In the genomic region with DNA sequence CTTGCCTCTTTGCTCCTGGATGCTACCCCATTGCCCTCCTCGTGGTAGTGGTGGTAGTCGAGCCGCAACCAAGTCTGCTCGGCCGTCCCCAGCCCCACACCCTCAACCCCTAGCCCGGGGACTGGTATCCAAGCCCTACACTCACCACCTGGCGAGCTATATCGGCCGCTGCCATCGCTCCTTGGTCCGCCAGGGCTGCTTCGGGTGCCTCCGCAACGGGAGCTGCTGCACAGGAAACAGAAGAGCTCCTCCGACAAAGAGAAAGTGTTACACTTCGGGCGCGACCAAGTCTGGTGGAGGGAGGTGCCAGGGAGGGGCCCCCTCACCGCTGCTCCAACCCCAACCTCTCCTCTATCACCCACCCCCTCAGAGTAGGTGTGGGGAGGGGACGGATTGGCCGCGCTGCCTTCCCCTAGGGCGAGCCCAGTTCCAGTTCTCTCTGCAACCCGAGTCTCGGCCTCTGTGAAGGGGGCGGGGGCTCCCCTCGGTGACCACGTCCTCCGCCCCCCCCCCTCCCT, we compare ENCODE assay signal across 8 mouse cellular contexts. TPM values are rescaled to one million over a fixed set of nuclear protein-coding genes. Genes with fewer than 3 reads are reported as not detected.
A peak's percentile ranks its signal among the peaks of the same experiment; 100 is the strongest.
DNase-seq lines count a peak whose midpoint lies in the region; ATAC-seq and TF ChIP-seq lines count a peak whose summit lies in the region.

No protein-coding gene starts in this region.

- TF ChIP-seq CTCF in bone marrow macrophage, adult 2 months (IDR thresholded peaks at IDR 0.05; ENCODE audit: low read depth, low read length) = no peak
- no peak for TF ChIP-seq CTCF in liver, postnatal 0 days (IDR thresholded peaks at IDR 0.05; ENCODE audit: low read depth)
- TF ChIP-seq CTCF in testis, adult 2 months (IDR thresholded peaks at IDR 0.05; ENCODE audit: control insufficient read depth, insufficient read depth, insufficient replicate concordance, low read depth, low read length) = no peak

- WGBS in embryonic facial prominence, embryonic 15.5 days = 20% methylated on average over 19 of the region's 29 CpGs
- 16% methylated on average over 24 of the region's 29 CpGs for WGBS in heart, embryonic 14.5 days
- 8% methylated on average over 20 of the region's 29 CpGs for WGBS in liver, postnatal 0 days (ENCODE audit: insufficient replicate concordance)
- WGBS in neural tube, embryonic 12.5 days = 20% methylated on average over 26 of the region's 29 CpGs

- H3K4me3 ChIP-seq in bone marrow macrophage, adult 2 months (ENCODE audit: insufficient read depth, low read length) = peak overlapping the region; percentile 61
- peak overlapping the region; percentile 57 for H3K4me3 ChIP-seq in embryonic facial prominence, embryonic 15.5 days (replicated peaks)
- H3K4me3 ChIP-seq in heart, embryonic 14.5 days (ENCODE audit: control insufficient read depth in 1 of 2, insufficient read depth in 1 of 2, low read depth in 1 of 2, low read length in 2 of 2) = peak overlapping the region; percentile 65 to 72
- H3K4me3 ChIP-seq in liver, postnatal 0 days (ENCODE audit: low read depth, low read length) = peak overlapping the region; percentile 61
- H3K4me3 ChIP-seq in neural tube, embryonic 12.5 days = peak overlapping the region; percentile 62
- peak overlapping the region; percentile 62 for H3K4me3 ChIP-seq in testis, adult 2 months (ENCODE audit: control insufficient read depth, low read depth, low read length)

- peaks cover 12% of the 10 kb centered on the region for H3K4me1 ChIP-seq in bone marrow macrophage, adult 2 months (ENCODE audit: control insufficient read depth, insufficient read depth, low read length)
- H3K4me1 ChIP-seq in embryonic facial prominence, embryonic 15.5 days = no peaks in the 10 kb centered on the region
- H3K4me1 ChIP-seq in heart, embryonic 14.5 days (ENCODE audit: control insufficient read depth in 2 of 2, insufficient read depth in 2 of 2, low read length in 2 of 2) = peaks cover 3 to 10% of the 10 kb centered on the region in 2 experiments; a peak in 3 of 4 replicates
- 0 out of 2 replicates have a peak, but pooled peaks cover 3% of the 10 kb centered on the region for H3K4me1 ChIP-seq in liver, postnatal 0 days (ENCODE audit: insufficient read depth)
- no peaks in the 10 kb centered on the region for H3K4me1 ChIP-seq in neural tube, embryonic 12.5 days
- peaks cover 5% of the 10 kb centered on the region for H3K4me1 ChIP-seq in testis, adult 2 months (ENCODE audit: control insufficient read depth, insufficient read depth, low read length)

- peak overlapping the region; percentile 64 for H3K4me2 ChIP-seq in embryonic facial prominence, embryonic 15.5 days (replicated peaks)
- H3K4me2 ChIP-seq in heart, embryonic 14.5 days (ENCODE audit: low read length) = peak overlapping the region; percentile 65
- H3K4me2 ChIP-seq in liver, postnatal 0 days (ENCODE audit: low read depth, low read length) = peak overlapping the region; percentile 86
- peak overlapping the region; percentile 67 for H3K4me2 ChIP-seq in neural tube, embryonic 12.5 days (replicated peaks)

- peak; percentile 92 for ATAC-seq in embryonic facial prominence, embryonic 15.5 days (ENCODE audit: insufficient number of reproducible peaks, low FRiP score, low TSS enrichment, low read depth)
- ATAC-seq in heart, embryonic 14.5 days (ENCODE audit: insufficient number of reproducible peaks, insufficient read depth, low FRiP score, low read depth) = peak; percentile 94
- ATAC-seq in liver, postnatal 0 days = peak; percentile 94
- ATAC-seq in neural tube, embryonic 12.5 days (ENCODE audit: low FRiP score, low read depth) = peak; percentile 91

- DNase-seq in CD8-positive naive resting alpha-beta T cell, adult 2 months (ENCODE audit: low read depth in 2 of 2, low spot score in 2 of 2) = peak; percentile 75 to 81
- peak; percentile 71 for DNase-seq in kidney, postnatal 10 days
- DNase-seq in liver, postnatal 0 days = peak; percentile 73

- no peaks in the 10 kb centered on the region for H3K9me3 ChIP-seq in embryonic facial prominence, embryonic 15.5 days (replicated peaks)
- no peaks in the 10 kb centered on the region for H3K9me3 ChIP-seq in heart, embryonic 14.5 days (ENCODE audit: control insufficient read depth, low read length)
- H3K9me3 ChIP-seq in liver, postnatal 0 days (ENCODE audit: low read length) = no peaks in the 10 kb centered on the region
- H3K9me3 ChIP-seq in neural tube, embryonic 12.5 days = no peaks in the 10 kb centered on the region

- no peak overlapping the region for H3K27ac ChIP-seq in bone marrow macrophage, adult 2 months (ENCODE audit: insufficient read depth, low read depth, low read length)
- H3K27ac ChIP-seq in embryonic facial prominence, embryonic 15.5 days (replicated peaks) = peak overlapping the region; percentile 66
- H3K27ac ChIP-seq in heart, embryonic 14.5 days (replicated peaks in 1 of 2; ENCODE audit: control insufficient read depth in 1 of 2, insufficient read depth in 1 of 2, low read depth in 2 of 2, low read length in 2 of 2) = peak overlapping the region; percentile 77 to 87
- H3K27ac ChIP-seq in liver, postnatal 0 days (ENCODE audit: low read depth) = 0 out of 2 replicates have a peak overlapping the region, but pooled peaks have one; percentile 44
- H3K27ac ChIP-seq in neural tube, embryonic 12.5 days = 0 out of 2 replicates have a peak overlapping the region, but pooled peaks have one; percentile 43
- H3K27ac ChIP-seq in testis, adult 2 months (ENCODE audit: control insufficient read depth, insufficient read depth, low read depth, low read length) = no peak overlapping the region

- no peaks in the 10 kb centered on the region for H3K36me3 ChIP-seq in embryonic facial prominence, embryonic 15.5 days
- no peaks in the 10 kb centered on the region for H3K36me3 ChIP-seq in heart, embryonic 14.5 days (ENCODE audit: control insufficient read depth, insufficient read depth, low read length)
- H3K36me3 ChIP-seq in liver, postnatal 0 days (replicated peaks; ENCODE audit: insufficient read depth, low read length) = no peaks in the 10 kb centered on the region
- no peaks in the 10 kb centered on the region for H3K36me3 ChIP-seq in neural tube, embryonic 12.5 days
- no peaks in the 10 kb centered on the region for H3K36me3 ChIP-seq in testis, adult 2 months (ENCODE audit: control insufficient read depth, insufficient read depth, low read length)

- TF ChIP-seq POLR2A in bone marrow macrophage, adult 2 months (IDR thresholded peaks at IDR 0.05; ENCODE audit: borderline replicate concordance, low read depth, low read length) = no peak
- TF ChIP-seq POLR2A in testis, adult 2 months (IDR thresholded peaks at IDR 0.05; ENCODE audit: control insufficient read depth, low read depth, low read length) = peak; percentile 36; the same call in 1 of the 2 replicates

- H3K27me3 ChIP-seq in embryonic facial prominence, embryonic 15.5 days = no peaks in the 10 kb centered on the region
- H3K27me3 ChIP-seq in heart, embryonic 14.5 days (ENCODE audit: control insufficient read depth, insufficient read depth, low read length) = no peaks in the 10 kb centered on the region
- peaks cover 2% of the 10 kb centered on the region; the same call in 1 of the 2 replicates for H3K27me3 ChIP-seq in liver, postnatal 0 days (ENCODE audit: insufficient read depth, low read length)
- H3K27me3 ChIP-seq in neural tube, embryonic 12.5 days (replicated peaks) = no peaks in the 10 kb centered on the region
- no peaks in the 10 kb centered on the region for H3K27me3 ChIP-seq in testis, adult 2 months (ENCODE audit: control insufficient read depth, insufficient read depth, low read length)

- H3K9ac ChIP-seq in embryonic facial prominence, embryonic 15.5 days = peak overlapping the region; percentile 26; the same call in 1 of the 2 replicates
- H3K9ac ChIP-seq in heart, embryonic 14.5 days (ENCODE audit: low read length) = peak overlapping the region; percentile 83
- peak overlapping the region; percentile 59 for H3K9ac ChIP-seq in liver, postnatal 0 days (replicated peaks)
- H3K9ac ChIP-seq in neural tube, embryonic 12.5 days = peak overlapping the region; percentile 64

- no peak for TF ChIP-seq EP300 in liver, postnatal 0 days (IDR thresholded peaks at IDR 0.05; ENCODE audit: low read depth)

RNA-seq across cellular contexts. Expression of a gene that starts 2.3 kb away (rescaled TPM):
- 10.2 and 10.5 TPM in 2 replicates for polyA plus RNA-seq in bone marrow macrophage, adult 2 months (2012; ENCODE audit: insufficient read depth, insufficient read length, missing spikeins)
- 24.0 and 24.4 TPM in 2 replicates for polyA plus RNA-seq in embryonic facial prominence, embryonic 15.5 days (2015; fragmentation: Nextera tagmentation; extraction: Ambion mirVana)
- polyA plus RNA-seq in heart, embryonic 14.5 days (2014; fragmentation: Nextera tagmentation; extraction: Ambion mirVana) = 55.9 and 57.1 TPM in 2 replicates
- 3.4 TPM in 2 replicates for polyA plus RNA-seq in liver, postnatal 0 days (2015; fragmentation: Nextera tagmentation; extraction: Ambion mirVana)
- 63.8 and 65.5 TPM in 2 replicates for polyA plus RNA-seq in neural tube, embryonic 12.5 days (2016; fragmentation: Nextera tagmentation; extraction: Ambion mirVana)
- 14.6 and 17.9 TPM in 2 replicates for polyA plus RNA-seq in testis, adult 2 months (2012; rRNA removed)

RNA-seq across cellular contexts. Expression of a gene that starts 59.4 kb away (rescaled TPM):
- polyA plus RNA-seq in bone marrow macrophage, adult 2 months (2012; ENCODE audit: insufficient read depth, insufficient read length, missing spikeins) = not detected in 2 replicates
- not detected in 2 replicates for polyA plus RNA-seq in embryonic facial prominence, embryonic 15.5 days (2015; fragmentation: Nextera tagmentation; extraction: Ambion mirVana)
- polyA plus RNA-seq in heart, embryonic 14.5 days (2014; fragmentation: Nextera tagmentation; extraction: Ambion mirVana) = 0.20 TPM in 1 of 2 replicates, not detected in the other
- polyA plus RNA-seq in liver, postnatal 0 days (2015; fragmentation: Nextera tagmentation; extraction: Ambion mirVana) = 0.11 TPM in 1 of 2 replicates, not detected in the other
- not detected in 2 replicates for polyA plus RNA-seq in neural tube, embryonic 12.5 days (2016; fragmentation: Nextera tagmentation; extraction: Ambion mirVana)
- polyA plus RNA-seq in testis, adult 2 months (2012; rRNA removed) = 2.3 and 2.9 TPM in 2 replicates

Comparison
In these comparisons a context has a peak if more than half of its experiments do, and no peak if none do; other contexts are left out.
1. H3K27ac ChIP-seq: peak in embryonic facial prominence, embryonic 15.5 days (single experiment), heart, embryonic 14.5 days (2 of 2), liver, postnatal 0 days (single experiment) and neural tube, embryonic 12.5 days (single experiment); none in bone marrow macrophage, adult 2 months (single experiment) and testis, adult 2 months (single experiment).
2. H3K9ac ChIP-seq: peak in every context shown above with its lines; median percentile 83 in heart, embryonic 14.5 days; 64 in neural tube, embryonic 12.5 days; 59 in liver, postnatal 0 days; 26 in embryonic facial prominence, embryonic 15.5 days.
3. Peak in every context shown above with its lines, with median percentiles within 50 percentile points of each other: DNase-seq, H3K4me3 ChIP-seq, ATAC-seq and H3K4me2 ChIP-seq.